Mouse (Mus musculus) spleen, adult 2 months (tissue): ENCODE data around the gene Gm10518. TPM values are rescaled to one million over a fixed set of nuclear protein-coding genes. Genes with fewer than 3 reads are reported as not detected.
A peak's percentile ranks its signal among the peaks of the same experiment; 100 is the strongest.

Experiments used
- DNase-seq, 2 experiments: peaks; one replicate each; pipeline versions ENCODE4 v3.0.0 to v3.0.0-alpha.2; 2012 to 2021; ENCODE audit warnings: low spot score in 2 of 2, low read depth in 1 of 2
- H3K27ac ChIP-seq: fragments of 200-500 bp; 2 replicates; pipeline ENCODE4 v1.5.1; 2012; ENCODE audit warnings: low read length, inconsistent platforms; ENCODE audit not compliant: insufficient read depth
- H3K27me3 ChIP-seq: fragments of 200-500 bp; 2 replicates; pipeline ENCODE4 v1.6.1; 2012; ENCODE audit warnings: mild to moderate bottlenecking, moderate library complexity, low read length, inconsistent platforms; ENCODE audit not compliant: control insufficient read depth, insufficient read depth
- H3K36me3 ChIP-seq: fragments of 200-500 bp; 2 replicates; pipeline ENCODE4 v1.6.1; 2012; ENCODE audit warnings: mild to moderate bottlenecking, low read length, inconsistent platforms; ENCODE audit not compliant: control insufficient read depth, insufficient read depth
- H3K4me1 ChIP-seq: fragments of 200-500 bp; 2 replicates; pipeline ENCODE4 v1.6.1; 2011; ENCODE audit warnings: inconsistent platforms; ENCODE audit not compliant: control insufficient read depth, insufficient read depth, insufficient read length
- H3K4me3 ChIP-seq: fragments of 200-500 bp; 2 replicates; pipeline ENCODE4 v1.5.1; 2011; ENCODE audit warnings: mild to moderate bottlenecking, inconsistent platforms; ENCODE audit not compliant: insufficient read depth, insufficient read length; ENCODE audit errors: extremely low read depth
- CTCF ChIP-seq: fragments of 200-500 bp; IDR thresholded peaks from 2 replicates; pipeline ENCODE4 v1.5.1; 2011; ENCODE audit warnings: mild to moderate bottlenecking, inconsistent platforms; ENCODE audit not compliant: insufficient read depth, insufficient read length, insufficient replicate concordance; ENCODE audit errors: extremely low read depth
- POLR2A ChIP-seq: fragments of 200-500 bp; IDR thresholded peaks from 2 replicates; pipeline ENCODE4 v1.6.1; 2011; ENCODE audit warnings: low read depth, low read length, inconsistent platforms
- WGBS: fragments of 180-500 bp; shearing (Covaris S2); methylation state at CpG from one replicate; pipeline ENCODE4 v1.1.7; 2018; 5-methylcytosine and 5-hydroxymethylcytosine counted together
- polyA plus RNA-seq: library from polyadenylated mRNA; depleted of rRNA; stranded (reverse); fragments of >200 nt; gene quantifications from 2 replicates; pipeline ENCODE4 v1.2.3, GENCODE M21; 2012; rRNA removed

Gm10518 gene
- polyA plus RNA-seq, result not detected in 2 replicates

DNA sequence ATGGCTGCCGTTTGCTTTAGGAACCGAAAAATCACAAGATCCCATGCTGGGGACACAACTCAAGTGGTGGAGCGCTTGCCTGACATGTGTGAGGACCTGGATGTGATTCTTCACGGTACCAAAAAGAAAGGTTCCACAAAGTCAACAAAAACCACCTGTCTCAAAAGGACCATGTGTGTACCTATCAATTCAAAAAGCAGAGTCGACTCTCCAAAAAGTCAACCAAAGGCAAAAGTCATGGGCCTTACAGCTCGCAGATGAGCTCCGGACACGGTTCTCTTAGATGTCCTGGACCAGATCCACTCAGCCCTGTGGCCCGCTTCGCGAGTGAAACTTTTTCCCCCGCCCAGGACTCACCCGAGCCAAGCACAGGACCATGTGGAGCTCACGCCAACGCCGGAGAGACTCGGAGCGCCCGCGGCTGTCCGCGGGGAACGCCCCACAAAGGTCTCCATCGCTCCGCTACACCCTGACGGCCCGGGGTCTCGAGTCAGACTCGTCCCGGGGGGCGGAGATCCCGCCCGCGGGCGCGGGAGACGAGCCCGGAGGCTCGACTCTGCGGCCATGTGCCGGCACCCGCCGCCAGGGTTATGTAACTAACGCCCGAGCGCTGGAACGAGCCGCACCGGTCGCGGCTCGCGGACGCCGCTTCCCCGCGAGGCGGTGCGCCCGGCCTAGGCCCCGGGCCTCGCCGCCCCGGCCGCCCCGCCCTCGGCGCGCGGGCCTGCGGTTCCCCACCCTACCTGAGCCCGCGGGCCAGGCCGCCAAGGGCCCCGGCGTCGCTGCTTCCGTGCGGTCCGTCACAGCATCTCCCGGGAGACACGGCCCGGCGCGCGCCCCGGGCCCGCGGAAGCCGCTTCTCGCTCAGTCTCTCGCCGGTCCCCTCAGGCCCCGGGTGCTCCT, at the start of gene Gm10518:
Gene Gm10518 (plus strand): TSS at position 767 of the 903 bp plus-strand sequence.
- no peak for TF ChIP-seq CTCF
- no peak for TF ChIP-seq POLR2A
- H3K36me3 ChIP-seq, result peaks cover 2% of the 10 kb centered on the region
- under 1% methylated on average over 94 of the region's 94 CpGs for WGBS
- H3K4me1 ChIP-seq, result peaks cover 9% of the 10 kb centered on the region
- peak within 1 kb of the TSS; percentile 97 for H3K4me3 ChIP-seq
- peak within 1 kb of the TSS; percentile 99 for H3K27ac ChIP-seq
- H3K27me3 ChIP-seq, result no peaks in the 10 kb centered on the region
- DNase-seq, result peak in 1 of 2 experiments; percentile 14

DNA sequence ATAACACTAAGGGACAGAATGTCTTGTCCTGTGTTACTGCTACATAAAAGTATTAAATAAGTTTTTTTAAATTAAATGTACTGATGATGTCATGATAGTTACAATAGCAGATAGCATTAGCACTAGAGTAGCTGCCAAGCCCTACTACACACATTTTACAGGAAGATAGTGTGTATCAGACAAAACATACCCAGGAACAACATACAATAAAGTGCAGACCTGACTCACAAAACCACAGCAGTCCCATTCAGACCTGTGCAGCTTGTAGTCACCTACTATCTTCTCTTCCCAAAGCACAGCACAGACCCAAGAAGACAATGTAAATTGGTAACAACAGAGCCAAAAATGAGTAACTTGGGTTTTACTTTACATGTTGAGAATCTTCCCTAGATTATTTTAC, 46.7 kb upstream of the Gm10518 start:
- no peak for DNase-seq
- Histone ChIP-seq H3K27ac (no peak overlapping the region), H3K27me3 (no peaks in the 10 kb centered on the region), H3K4me1 (no peaks in the 10 kb centered on the region), H3K36me3 (peaks cover 42% of the 10 kb centered on the region), H3K4me3 (no peak overlapping the region)
- TF ChIP-seq CTCF, result no peak
- TF ChIP-seq POLR2A, result no peak

GRCm38 (mm10) chr1:179760086-179760485, 43.1 kb upstream of the Gm10518 start:
- H3K36me3 ChIP-seq, result peaks cover 37% of the 10 kb centered on the region
- WGBS, result 87% methylated on average over 5 of the region's 5 CpGs

DNA sequence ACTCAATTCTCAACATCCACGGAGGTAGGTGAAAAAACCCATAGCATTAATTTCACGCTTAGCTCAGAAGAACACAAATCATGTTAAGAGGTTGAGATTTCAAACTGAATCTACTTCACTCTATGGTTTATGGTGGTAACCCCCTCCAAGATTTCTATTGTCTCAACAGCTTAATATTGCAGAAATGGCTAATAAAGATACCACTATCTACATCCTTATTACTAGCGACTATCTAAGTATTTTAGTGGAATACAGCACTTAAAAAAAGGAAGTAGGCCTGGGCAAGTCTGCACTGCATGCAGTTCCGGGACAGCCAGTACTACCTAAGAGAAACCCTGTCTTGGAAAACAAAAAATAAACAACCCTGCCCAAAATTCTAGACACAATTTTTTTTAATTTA, 42.6 kb upstream of the Gm10518 start:
- 90% methylated on average over 4 of the region's 4 CpGs for WGBS
- TF ChIP-seq CTCF, result no peak
- TF ChIP-seq POLR2A, result no peak
- Histone ChIP-seq H3K4me3 (no peak overlapping the region), H3K4me1 (no peaks in the 10 kb centered on the region), H3K27me3 (no peaks in the 10 kb centered on the region), H3K27ac (no peak overlapping the region), H3K36me3 (peaks cover 37% of the 10 kb centered on the region)
- DNase-seq, result no peak

More at GRCm38 (mm10) chr1:179760086-179760485, 43.1 kb upstream of the Gm10518 start:
- DNase-seq, result no peak
- no peak overlapping the region for H3K27ac ChIP-seq
- H3K4me3 ChIP-seq, result no peak overlapping the region
- H3K4me1 ChIP-seq, result no peaks in the 10 kb centered on the region
- TF ChIP-seq CTCF, result no peak
- TF ChIP-seq POLR2A, result no peak
- no peaks in the 10 kb centered on the region for H3K27me3 ChIP-seq

DNA sequence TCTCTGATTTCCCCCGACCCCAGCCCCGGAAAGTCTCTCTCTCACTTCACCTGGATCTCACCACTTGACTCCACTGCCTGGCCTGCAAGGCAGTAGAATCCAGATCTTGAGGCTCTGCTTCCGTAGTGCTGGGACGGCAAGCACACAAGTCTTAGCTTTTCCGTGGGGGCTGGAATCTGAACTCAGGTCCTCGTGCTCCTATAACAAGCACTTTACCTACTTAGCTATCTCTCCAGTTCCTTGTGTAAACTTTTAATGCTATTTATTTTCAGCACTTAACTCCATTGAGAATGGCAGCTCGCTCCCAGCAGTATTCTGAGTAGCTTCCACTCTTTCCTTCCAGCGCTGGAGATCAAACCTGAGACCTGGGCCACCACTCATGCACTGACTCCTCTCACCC, 26.3 kb upstream of the Gm10518 start:
- 98% methylated on average over 8 of the region's 8 CpGs for WGBS
- no peaks in the 10 kb centered on the region for H3K27me3 ChIP-seq
- TF ChIP-seq POLR2A (no peak), CTCF (no peak)
- H3K27ac ChIP-seq, result no peak overlapping the region
- DNase-seq, result no peak
- no peak overlapping the region for H3K4me3 ChIP-seq
- no peaks in the 10 kb centered on the region for H3K4me1 ChIP-seq
- peaks cover 42% of the 10 kb centered on the region for H3K36me3 ChIP-seq

DNA sequence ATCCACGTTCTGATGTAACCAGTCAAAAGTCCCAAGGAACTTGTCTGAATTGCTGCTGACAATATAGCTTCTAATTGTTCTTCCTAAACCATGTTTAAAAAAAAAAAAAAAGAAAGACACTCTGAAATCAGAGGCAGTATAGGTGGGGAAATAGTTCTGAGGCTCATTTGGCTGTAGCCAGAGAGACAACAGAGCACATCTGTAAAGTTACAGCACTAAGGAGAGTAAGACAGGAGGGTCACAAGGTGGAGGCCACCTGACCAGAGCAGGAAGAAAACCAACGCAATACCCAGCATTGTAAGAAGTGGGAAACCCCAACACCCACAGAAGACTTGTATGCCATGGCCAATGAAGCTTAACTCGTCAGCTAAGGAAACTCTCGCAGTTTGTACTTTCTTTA, 19.1 kb upstream of the Gm10518 start:
- DNase-seq, result peak; percentile 5 to 38
- Histone ChIP-seq H3K4me3 (no peak overlapping the region), H3K27me3 (no peaks in the 10 kb centered on the region), H3K36me3 (peaks cover 24% of the 10 kb centered on the region), H3K4me1 (no peaks in the 10 kb centered on the region; the same call in 1 of the 2 replicates), H3K27ac (no peak overlapping the region)
- TF ChIP-seq CTCF (no peak), POLR2A (no peak)
- 66% methylated on average over 4 of the region's 4 CpGs for WGBS

DNA sequence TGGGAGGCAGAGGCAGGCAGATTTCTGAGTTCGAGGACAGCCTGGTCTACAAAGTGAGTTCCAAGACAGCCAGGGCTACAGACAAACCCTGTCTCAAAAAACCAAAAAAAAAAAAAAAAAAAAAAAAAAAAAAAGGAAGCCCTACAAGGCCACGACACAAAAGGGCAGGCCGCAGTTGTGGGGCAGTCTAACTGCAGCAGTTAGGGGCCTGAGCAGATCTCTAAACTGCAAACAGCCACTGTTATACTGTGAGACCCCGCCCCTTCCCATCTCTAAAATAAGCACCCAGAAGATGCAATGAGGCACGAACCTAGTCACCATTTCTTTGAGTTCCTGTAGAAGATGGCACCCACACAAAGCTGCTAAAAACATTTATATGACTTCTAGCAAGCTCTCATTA, 17.7 kb upstream of the Gm10518 start:
- Histone ChIP-seq H3K36me3 (peaks cover 24% of the 10 kb centered on the region), H3K4me1 (no peaks in the 10 kb centered on the region; the same call in 1 of the 2 replicates), H3K4me3 (no peak overlapping the region), H3K27ac (no peak overlapping the region), H3K27me3 (no peaks in the 10 kb centered on the region)
- DNase-seq, result no peak
- TF ChIP-seq CTCF, result no peak
- no peak for TF ChIP-seq POLR2A
- WGBS, result 69% methylated on average over 5 of the region's 5 CpGs
